ENCODE assay signal across 16 mouse cellular contexts in genomic region chr10:7015199-7015598, GRCm38 (mm10). TPM values are rescaled to one million over a fixed set of nuclear protein-coding genes. Genes with fewer than 3 reads are reported as not detected.
A peak's percentile ranks its signal among the peaks of the same experiment; 100 is the strongest.
DNase-seq lines count a peak whose midpoint lies in the region; ATAC-seq and TF ChIP-seq lines count a peak whose summit lies in the region.
"Had no signal": no experiment of that assay in that cellular context is flagged by ENCODE, and none has a peak within 500 bp of the region (broad histone marks: within the 10 kb centered on the region; RNA-seq: fewer than 3 reads in every experiment).

No protein-coding gene starts in this region.

- no peak for DNase-seq in liver, embryonic 14.5 days (ENCODE audit: low read depth in 3 of 3, low spot score in 3 of 3)
- DNase-seq in NIH3T3 (ENCODE audit: low read depth): peak; percentile 16
- DNase-seq in kidney, adult 8-10 months: peak; percentile 21 to 50
- DNase-seq in embryo, embryonic 11 days: no peak
- no peak for DNase-seq in embryo, embryonic 9.5 days (ENCODE audit: extremely low spot score)
- DNase-seq in left cerebral cortex, adult 8-10 months (ENCODE audit: low spot score in 2 of 2): no peak
- DNase-seq: lung, postnatal 36 days; midbrain, embryonic 14.5 days; retina, postnatal 1 day; spleen, adult 18-20 months had no signal

- no peak overlapping the region for H3K27ac ChIP-seq in liver, embryonic 14.5 days
- H3K27ac ChIP-seq in liver, embryonic 12.5 days: no peak overlapping the region
- H3K27ac ChIP-seq: hindbrain, embryonic 15.5 days; limb, embryonic 13.5 days; neural tube, embryonic 13.5 days had no signal

- WGBS in liver, embryonic 14.5 days (ENCODE audit: insufficient replicate concordance): 55% methylated on average over 1 of the region's 1 CpGs
- 18% methylated on average over 1 of the region's 1 CpGs for WGBS in liver, embryonic 12.5 days (ENCODE audit: insufficient replicate concordance)

- no peaks in the 10 kb centered on the region for H3K27me3 ChIP-seq in liver, embryonic 14.5 days (ENCODE audit: control insufficient read depth, insufficient read depth, low read length)
- H3K27me3 ChIP-seq in liver, embryonic 12.5 days (replicated peaks): no peaks in the 10 kb centered on the region
- H3K27me3 ChIP-seq: hindbrain, embryonic 15.5 days; limb, embryonic 13.5 days; neural tube, embryonic 13.5 days had no signal

- no peaks in the 10 kb centered on the region for H3K36me3 ChIP-seq in liver, embryonic 14.5 days (replicated peaks; ENCODE audit: control insufficient read depth, insufficient read depth, low read depth)
- no peaks in the 10 kb centered on the region for H3K36me3 ChIP-seq in liver, embryonic 12.5 days
- H3K36me3 ChIP-seq: hindbrain, embryonic 15.5 days; limb, embryonic 13.5 days; neural tube, embryonic 13.5 days had no signal

- no peaks in the 10 kb centered on the region for H3K9me3 ChIP-seq in liver, embryonic 14.5 days (ENCODE audit: control insufficient read depth, low read length)
- no peaks in the 10 kb centered on the region for H3K9me3 ChIP-seq in liver, embryonic 12.5 days (replicated peaks)
- H3K9me3 ChIP-seq: hindbrain, embryonic 15.5 days; limb, embryonic 13.5 days; neural tube, embryonic 13.5 days had no signal

- TF ChIP-seq EP300 in liver, embryonic 14.5 days (IDR thresholded peaks at IDR 0.05; ENCODE audit: low read depth): no peak

- no peak overlapping the region for H3K9ac ChIP-seq in liver, embryonic 14.5 days (replicated peaks)
- H3K9ac ChIP-seq in liver, embryonic 12.5 days: no peak overlapping the region
- H3K9ac ChIP-seq: hindbrain, embryonic 15.5 days; limb, embryonic 13.5 days; neural tube, embryonic 13.5 days had no signal

- no peak overlapping the region for H3K4me2 ChIP-seq in liver, embryonic 14.5 days (ENCODE audit: low read depth)
- no peak overlapping the region for H3K4me2 ChIP-seq in liver, embryonic 12.5 days
- H3K4me2 ChIP-seq: hindbrain, embryonic 15.5 days; limb, embryonic 13.5 days; neural tube, embryonic 13.5 days had no signal

- no peak overlapping the region for H3K4me3 ChIP-seq in liver, embryonic 14.5 days (ENCODE audit: insufficient read depth in 1 of 2, low read depth in 2 of 2, low read length in 2 of 2)
- no peak overlapping the region for H3K4me3 ChIP-seq in liver, embryonic 12.5 days
- H3K4me3 ChIP-seq: hindbrain, embryonic 15.5 days; limb, embryonic 13.5 days; neural tube, embryonic 13.5 days had no signal

- TF ChIP-seq CTCF in liver, embryonic 14.5 days (IDR thresholded peaks at IDR 0.05; ENCODE audit: low read depth): 0 out of 2 replicates have a peak, but pooled peaks have one; percentile 12

- no peak for ATAC-seq in liver, embryonic 14.5 days (ENCODE audit: insufficient read depth)
- no peak for ATAC-seq in liver, embryonic 12.5 days
- ATAC-seq in megakaryocyte progenitor cell, adult 5-6 weeks (replicated peaks; ENCODE audit: poor library complexity): 0 out of 2 replicates have a peak, but pooled peaks have one; percentile 31

- no peaks in the 10 kb centered on the region for H3K4me1 ChIP-seq in liver, embryonic 14.5 days (replicated peaks; ENCODE audit: control insufficient read depth in 2 of 2, insufficient read depth in 2 of 2, low read length in 1 of 2)
- no peaks in the 10 kb centered on the region for H3K4me1 ChIP-seq in liver, embryonic 12.5 days
- H3K4me1 ChIP-seq: hindbrain, embryonic 15.5 days; limb, embryonic 13.5 days; neural tube, embryonic 13.5 days had no signal

RNA-seq across cellular contexts. Expression of gene Ipcef1, which starts 37.1 kb away (rescaled TPM):
- polyA plus RNA-seq in liver, embryonic 14.5 days (2012; rRNA removed): 0.30 and 0.50 TPM in 2 replicates
- 0.71 and 1.1 TPM in 2 replicates for polyA plus RNA-seq in liver, embryonic 14.5 days (2014; fragmentation: Nextera tagmentation; extraction: Ambion mirVana)
- 0.73 and 0.89 TPM in 2 replicates for polyA plus RNA-seq in liver, embryonic 12.5 days (2016; fragmentation: Nextera tagmentation; extraction: Ambion mirVana)
- total RNA-seq in megakaryocyte progenitor cell, adult 5-6 weeks (2015): 3.6 and 7.5 TPM in 2 replicates
- total RNA-seq in megakaryocyte progenitor cell, adult 5-6 weeks (2017): 3.6 and 6.1 TPM in 2 replicates
- 100 to 1,000 TPM in 1 of 4 experiments, 10 to 100 TPM in 3; 73.6 to 104 (median 81.8) TPM for total RNA-seq in left cerebral cortex, adult 8-10 months (2022)
- polyA plus RNA-seq: testis, adult 2 months had no signal

Comparison
In these comparisons a context has a peak if more than half of its experiments do, and no peak if none do; other contexts are left out.
1. DNase-seq: peak in NIH3T3 (single experiment) and kidney, adult 8-10 months (2 of 2); none in liver, embryonic 14.5 days (0 of 3), embryo, embryonic 11 days (single experiment), embryo, embryonic 9.5 days (single experiment) and left cerebral cortex, adult 8-10 months (0 of 2).
2. RNA of gene Ipcef1, which starts 37.1 kb away (total RNA-seq): 73.6 to 104 TPM in left cerebral cortex, adult 8-10 months; 3.6 to 7.5 TPM in megakaryocyte progenitor cell, adult 5-6 weeks; every median in the first group is over 4 times any median in the second.